Mouse (Mus musculus) ES-E14 (cell line): ENCODE results near the gene Bnc2.

Experiments used
- CHD2 ChIP-seq: IDR thresholded peaks from 2 replicates; pipeline ENCODE4 v1.6.1; 2014; ENCODE audit warnings: mild to moderate bottlenecking, low read depth, low read length, inconsistent platforms
- HCFC1 ChIP-seq: IDR thresholded peaks from 2 replicates; pipeline ENCODE4 v1.6.1; 2012; ENCODE audit warnings: low read length, inconsistent platforms, borderline replicate concordance; ENCODE audit not compliant: insufficient read depth
- MAFK ChIP-seq: IDR thresholded peaks from 2 replicates; pipeline ENCODE4 v1.6.1; 2014; ENCODE audit warnings: mild to moderate bottlenecking, low read depth, low read length, inconsistent platforms; ENCODE audit not compliant: insufficient read depth
- ZC3H11A ChIP-seq: IDR thresholded peaks from 2 replicates; pipeline ENCODE4 v1.6.1; 2012; ENCODE audit warnings: low read depth, mild to moderate bottlenecking, inconsistent platforms, low read length, borderline replicate concordance

- TF ChIP-seq CHD2 (no peak), MAFK (no peak), ZC3H11A (no peak), HCFC1 (no peak; the same call in 1 of the 2 replicates)
These were observed at the start of gene Bnc2 for GRCm38 (mm10) chr4:84675171-84675973.
